Mouse (Mus musculus) layer of hippocampus, postnatal 25 days (tissue): ENCODE measurements at regions not wholly inside any gene's neighbourhood (a gene's known extent, or its start where the extent isn't known, plus 50 kb on each side); places are given as distances from the start of the nearest gene placed in this dataset.

ENCODE experiments used
- DNase-seq, 2 experiments: peaks; one replicate each; pipeline ENCODE4 v3.0.0; 2022; ENCODE audit warnings: mixed read lengths in 2 of 2, low spot score in 1 of 2; ENCODE audit errors: extremely low spot score in 1 of 2

DNA sequence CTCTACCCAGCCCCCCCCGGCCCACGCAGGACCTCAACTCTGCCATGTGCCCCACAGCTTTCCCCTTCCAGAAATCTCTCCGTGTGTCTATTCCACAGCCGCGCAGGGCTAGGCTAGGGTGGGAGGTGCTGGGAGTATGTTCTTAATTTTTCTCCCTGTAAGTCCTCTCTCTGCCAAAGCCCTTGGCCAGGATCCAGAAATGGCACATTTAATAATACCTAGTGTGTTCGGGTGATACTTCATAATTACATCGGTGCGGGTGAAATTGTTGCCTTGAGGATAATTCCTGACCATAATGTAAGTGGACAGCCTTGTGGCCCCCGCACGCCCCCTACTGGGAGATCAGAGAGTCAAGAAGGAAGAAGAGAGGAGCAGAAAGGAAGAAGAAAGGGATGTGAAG, 1093.5 kb downstream of the Mrps31 start:
- peak; percentile 53 to 75 for DNase-seq

DNA sequence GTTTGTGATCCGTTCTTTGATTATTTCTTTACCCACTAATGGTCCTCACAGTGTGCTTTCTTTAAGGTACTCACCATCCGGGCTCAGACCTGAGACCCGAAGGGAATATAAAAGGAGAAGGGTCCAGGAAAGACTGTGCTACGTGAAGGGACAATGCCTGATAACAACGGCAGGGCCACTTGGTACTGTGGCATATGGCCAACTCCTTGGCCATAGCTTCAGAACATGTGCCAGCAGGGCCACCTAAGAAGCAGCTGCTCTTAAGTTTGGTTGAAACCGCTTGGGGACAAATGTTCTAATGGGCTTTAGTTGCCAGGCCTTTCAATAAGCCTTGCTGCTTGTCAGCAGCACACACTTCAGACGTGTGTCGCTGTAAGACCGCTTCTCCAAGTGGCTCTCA, 1094.1 kb downstream of the Mrps31 start:
- no peak for DNase-seq

DNA sequence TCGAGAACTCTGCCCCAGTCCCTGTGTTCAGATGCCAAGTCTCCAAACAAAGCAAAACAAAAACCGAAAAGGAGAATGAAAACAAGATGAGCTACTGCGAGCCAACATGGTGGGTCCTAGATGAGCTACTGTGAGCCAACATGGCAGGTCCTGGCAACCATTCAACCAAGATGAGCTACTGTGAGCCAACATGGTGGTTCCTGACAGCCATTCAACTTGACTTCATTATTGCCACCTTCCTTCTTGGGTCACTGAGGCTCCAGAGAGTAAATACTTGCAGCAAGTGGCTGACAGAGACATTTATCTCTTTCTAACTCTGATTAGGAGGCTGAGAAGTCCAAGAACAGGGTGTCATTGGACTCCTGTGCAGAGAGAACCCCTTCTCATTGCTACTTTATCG, 1094.8 kb downstream of the Mrps31 start:
- DNase-seq: no peak

DNA sequence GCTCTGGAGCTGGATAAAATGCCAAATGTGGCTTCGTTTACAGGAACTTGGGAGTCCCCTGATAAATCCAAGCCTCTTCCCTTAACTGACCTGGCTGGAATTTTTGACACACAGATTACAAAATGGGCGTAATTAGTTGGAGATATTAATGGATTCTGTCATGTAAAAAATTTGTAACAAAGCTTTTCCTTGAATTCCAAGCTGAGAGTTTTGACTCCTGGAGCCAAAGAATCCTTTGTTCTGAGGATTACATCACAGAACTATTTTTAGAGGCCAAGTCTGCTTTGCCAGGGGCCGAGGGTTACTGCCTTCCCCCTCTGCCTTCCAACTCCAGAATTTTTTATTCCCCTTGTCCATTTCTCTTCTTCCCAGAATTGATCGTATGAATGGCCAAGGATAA, 1096.5 kb downstream of the Mrps31 start:
- DNase-seq: no peak

DNA sequence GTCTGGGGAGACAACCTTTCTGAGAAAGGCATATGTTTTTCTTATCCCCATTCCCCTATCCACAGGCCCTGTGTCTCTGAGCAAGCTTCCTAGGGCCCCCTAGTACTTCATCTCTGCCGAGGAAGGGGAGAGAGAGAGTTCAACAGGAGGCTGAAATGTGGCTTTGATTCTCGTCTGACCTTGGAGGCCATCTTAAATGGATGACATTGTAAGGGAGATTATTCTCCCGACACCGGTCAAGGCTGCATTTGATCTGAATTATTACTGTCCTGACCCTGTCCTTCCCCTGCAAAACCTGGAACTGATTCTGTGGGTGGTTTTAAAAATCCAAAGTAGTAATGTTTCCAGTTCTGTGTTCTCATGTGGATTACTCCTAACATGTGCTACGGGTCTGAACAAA, 1098.9 kb downstream of the Mrps31 start:
- no peak for DNase-seq

DNA sequence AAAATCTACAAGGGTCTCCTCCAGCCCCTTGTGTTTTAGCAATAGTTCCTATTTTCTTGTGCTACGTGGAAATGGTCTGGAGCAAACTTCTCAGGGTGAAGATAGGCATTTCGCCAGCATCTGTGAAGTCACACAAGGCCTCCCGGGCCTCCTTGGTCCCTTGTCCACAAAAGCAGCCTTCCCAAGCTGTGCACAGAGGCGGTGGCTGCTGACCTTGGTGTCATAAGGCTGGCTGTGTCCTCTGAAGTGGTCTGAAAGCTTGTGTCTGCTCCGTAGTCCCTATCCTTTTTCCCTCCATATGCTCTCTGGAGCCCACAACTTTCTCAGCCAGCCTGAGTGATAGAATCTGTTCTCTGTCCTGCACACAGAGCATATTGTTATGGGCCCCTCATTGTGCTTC, 1099.4 kb downstream of the Mrps31 start:
- DNase-seq: no peak

DNA sequence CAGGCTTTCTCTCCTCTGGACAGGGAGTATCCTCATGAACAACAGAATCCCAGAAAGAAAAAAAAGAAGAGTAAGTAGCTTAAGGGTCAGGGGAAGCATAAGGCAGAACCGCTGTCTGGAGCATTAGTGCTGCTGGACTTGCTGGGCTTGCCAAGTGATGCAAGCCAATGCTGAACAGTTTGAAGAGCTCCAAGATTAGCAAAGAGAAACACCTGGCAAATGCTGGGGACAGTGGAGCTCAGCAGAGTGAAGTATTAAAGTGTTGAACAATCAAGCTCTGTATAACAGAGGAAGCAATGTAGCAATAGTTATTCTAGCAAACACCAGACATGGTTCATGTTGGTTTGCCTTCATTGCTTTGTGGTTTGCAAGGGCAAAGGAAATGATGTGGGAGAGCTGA, 1100.1 kb downstream of the Mrps31 start:
- no peak for DNase-seq

DNA sequence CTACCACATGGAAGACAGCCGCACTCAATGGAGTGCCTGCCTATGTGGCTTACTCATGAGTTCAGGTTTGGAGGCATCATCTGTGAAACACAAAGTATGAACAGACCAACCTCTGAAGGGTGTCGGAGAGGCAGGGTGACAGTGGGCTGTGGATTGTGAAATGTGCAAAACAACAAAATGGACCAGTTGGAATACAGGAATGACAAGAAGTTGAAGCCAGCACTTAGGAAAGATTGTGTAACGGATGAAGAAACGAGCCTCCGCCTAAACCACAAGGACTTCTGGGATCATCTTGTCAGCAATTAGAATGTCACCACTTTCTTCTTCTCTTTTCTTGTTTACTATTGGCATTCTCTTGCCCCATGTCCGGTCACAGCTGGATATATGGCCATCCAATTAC, 1100.6 kb downstream of the Mrps31 start:
- no peak for DNase-seq

DNA sequence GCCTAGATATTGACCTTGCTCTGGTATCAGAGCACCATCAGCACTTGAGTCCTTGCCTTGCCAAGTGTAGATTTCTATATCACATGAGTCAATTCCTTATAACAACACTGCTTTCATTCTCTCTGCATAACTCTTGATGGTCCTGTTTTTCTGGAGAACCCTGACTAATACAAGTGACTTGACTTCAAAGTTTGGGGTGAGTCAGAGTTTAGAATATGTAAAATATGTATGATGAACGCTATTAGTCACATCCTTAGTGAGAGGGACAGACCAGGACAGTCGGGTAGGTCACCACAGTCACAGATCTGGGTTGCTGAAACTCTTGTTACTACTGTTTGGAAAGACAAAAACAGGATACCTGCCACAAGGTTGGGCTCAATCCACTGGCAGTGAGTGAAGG, 1105.3 kb downstream of the Mrps31 start:
- DNase-seq: no peak

DNA sequence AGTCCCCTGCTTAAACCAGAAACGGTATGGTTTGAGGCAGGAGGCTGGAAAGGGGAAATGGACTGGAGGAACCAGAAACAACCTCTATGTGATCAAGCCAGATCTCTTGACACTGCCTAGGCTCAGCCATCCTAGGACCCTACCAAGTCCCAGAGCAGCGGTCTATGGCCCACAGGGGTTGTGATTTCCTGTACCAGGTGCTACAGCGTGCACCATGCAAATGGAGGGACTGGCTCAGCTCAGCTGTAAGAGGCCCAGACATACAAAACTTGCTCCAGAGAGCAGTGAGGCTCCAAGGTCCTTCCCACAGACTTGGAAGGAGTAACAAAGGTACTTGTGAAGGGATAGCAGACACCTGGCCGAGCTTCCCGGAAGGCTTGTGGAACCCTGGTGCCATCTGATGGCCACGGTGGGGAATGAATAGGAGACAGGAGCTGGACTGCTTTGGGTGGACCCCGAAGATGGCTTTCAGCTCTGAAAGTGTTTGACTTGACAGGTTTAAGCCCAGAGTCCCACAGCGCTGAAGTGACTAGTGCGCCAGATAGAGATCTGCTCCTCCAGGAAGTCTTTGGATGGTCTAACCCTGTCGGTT, 1120.5 kb downstream of the Mrps31 start:
- peak; percentile 11 to 62 for DNase-seq

DNA sequence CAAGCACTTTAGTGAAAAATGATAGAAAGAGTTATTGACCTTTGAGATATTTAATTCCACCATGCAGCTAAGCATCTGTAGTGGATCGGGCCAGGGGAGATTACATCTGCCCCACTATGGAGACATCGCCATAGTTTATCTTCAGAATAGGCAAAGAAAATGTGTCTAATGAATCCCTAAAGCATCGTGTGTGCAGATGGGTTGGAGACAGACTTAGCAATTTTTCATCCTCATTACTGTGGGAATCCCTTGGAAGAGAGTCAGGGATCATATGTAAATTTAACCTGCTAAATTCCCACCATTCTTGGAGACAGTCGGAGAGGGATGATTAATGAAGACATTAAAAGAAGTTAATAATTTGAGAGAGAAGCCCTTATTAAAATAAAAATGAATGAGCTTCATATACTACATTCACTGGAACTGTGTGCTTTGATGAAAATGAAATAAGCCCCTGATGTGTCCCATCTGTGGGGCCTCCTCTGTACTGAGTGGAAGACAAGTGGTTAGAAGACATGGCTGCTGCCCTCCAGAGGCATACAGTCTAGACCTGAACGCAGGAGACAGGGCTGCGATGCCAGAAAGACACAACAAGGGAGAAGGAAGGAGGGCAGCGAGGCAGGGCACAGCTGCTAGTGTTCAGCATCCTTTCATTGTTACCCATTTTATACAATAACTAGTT, 1126.7 kb downstream of the Mrps31 start:
- DNase-seq: no peak

DNA sequence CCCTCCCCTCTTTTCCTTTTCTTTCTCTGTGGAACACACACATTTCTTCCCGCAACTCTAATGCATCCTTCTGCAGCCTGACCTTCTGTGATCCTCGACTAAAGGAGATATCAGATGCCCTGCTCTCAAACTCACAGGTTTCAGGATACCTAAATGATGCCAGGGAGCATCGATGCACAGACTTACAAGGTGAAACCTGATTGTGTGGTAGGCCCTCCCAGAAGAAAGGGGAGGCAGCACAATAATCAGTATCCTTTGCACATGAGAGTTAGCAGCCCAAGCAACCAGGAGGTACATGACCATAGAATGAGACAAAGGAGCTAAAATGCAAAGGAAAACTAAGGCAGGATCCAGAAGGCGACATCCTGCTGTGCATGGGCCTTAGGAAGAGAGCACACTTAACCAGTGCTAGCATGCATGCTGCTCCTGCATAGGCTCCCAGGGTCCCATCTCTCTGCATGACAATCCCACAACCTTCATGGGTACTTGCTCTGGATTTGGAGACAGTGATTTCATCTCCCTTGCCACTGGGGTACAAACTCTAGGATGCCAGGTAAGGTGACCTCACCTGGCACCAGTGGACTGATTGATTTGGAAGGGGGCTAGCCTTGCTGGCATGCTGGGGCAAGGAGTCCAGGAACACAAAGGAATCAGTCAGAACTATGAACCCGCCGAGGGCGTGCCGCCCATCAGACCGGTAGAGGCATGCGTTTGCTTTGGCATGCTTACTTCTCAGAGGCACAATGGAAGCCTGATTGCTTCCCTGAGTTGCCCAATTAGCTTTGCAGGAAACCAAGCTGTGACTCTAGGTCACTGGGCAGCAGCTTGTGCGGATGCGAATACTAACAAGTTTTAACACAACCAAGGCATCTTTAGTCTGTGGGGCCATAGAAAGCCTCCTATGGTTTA, 1142.7 kb downstream of the Mrps31 start:
- no peak for DNase-seq

DNA sequence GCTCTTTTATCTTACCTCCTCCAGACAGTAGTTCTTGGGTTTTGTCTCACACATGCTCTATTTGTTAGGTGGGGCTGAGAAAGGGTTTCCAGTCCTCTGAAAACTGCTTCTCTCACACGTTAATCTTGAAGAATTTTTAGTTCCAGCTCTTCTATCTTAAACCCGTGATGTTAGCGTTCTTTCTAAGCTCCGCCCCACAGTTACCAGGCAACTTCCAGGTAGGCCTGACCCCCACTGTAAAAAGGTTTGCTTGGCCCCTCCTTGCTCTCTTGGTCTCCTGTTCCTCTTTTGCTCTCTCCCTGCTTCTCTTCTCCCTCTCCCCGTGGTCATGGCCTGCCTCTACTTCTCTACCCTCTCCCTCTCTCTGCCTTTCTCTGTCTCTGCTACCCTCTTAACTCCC, 1149.7 kb downstream of the Mrps31 start:
- DNase-seq: no peak

DNA sequence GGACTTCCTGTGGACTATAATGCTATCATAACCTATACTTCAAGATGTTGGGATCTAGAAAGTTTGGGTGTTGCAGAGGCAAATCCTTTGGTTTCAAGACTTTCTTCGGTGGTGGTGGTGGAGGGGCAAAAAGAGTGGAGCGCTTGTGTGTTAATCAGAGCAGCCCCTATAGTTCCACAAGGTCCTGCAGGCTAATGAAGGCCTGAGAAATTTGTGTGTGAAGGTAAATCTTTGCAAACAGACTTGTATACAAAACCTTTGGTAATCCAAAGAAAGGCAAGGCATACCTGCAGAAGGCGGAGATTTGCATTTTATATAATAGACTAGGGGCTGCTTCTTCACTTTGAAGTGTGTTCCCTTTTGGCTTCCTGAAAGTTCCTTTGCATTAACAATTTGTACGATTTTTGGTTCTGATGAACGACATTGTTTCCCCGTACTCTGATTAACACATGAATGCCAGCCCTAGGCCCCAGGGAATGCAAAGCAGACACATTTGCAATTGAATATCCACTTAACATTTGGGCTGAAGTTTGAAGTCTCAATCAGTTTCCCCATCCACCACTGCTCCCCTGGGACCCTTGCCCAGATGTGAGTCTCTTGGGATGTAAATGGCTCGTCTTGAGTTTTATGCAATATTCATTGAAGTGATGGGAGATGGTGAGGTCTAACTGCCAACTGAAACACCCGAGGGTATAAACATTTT, 1150.7 kb downstream of the Mrps31 start:
- DNase-seq: no peak

DNA sequence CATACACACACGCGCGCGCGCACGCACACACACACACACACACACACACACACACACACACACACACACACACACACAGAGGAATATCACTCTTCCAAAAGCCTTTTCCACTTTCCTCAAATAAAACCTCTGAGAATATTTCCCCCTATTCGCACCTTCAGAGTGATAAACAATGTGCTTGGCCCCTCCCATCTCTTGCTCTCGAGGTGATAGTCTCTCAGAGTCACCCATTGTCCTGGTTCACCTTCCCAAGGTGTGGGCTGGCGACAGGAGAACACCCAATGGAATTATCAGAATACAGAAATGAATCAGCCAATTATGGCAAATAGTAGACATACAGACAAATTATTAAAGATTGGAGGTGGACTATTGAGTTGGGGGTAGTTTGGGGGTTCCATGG, 1151.3 kb downstream of the Mrps31 start:
- no peak for DNase-seq

DNA sequence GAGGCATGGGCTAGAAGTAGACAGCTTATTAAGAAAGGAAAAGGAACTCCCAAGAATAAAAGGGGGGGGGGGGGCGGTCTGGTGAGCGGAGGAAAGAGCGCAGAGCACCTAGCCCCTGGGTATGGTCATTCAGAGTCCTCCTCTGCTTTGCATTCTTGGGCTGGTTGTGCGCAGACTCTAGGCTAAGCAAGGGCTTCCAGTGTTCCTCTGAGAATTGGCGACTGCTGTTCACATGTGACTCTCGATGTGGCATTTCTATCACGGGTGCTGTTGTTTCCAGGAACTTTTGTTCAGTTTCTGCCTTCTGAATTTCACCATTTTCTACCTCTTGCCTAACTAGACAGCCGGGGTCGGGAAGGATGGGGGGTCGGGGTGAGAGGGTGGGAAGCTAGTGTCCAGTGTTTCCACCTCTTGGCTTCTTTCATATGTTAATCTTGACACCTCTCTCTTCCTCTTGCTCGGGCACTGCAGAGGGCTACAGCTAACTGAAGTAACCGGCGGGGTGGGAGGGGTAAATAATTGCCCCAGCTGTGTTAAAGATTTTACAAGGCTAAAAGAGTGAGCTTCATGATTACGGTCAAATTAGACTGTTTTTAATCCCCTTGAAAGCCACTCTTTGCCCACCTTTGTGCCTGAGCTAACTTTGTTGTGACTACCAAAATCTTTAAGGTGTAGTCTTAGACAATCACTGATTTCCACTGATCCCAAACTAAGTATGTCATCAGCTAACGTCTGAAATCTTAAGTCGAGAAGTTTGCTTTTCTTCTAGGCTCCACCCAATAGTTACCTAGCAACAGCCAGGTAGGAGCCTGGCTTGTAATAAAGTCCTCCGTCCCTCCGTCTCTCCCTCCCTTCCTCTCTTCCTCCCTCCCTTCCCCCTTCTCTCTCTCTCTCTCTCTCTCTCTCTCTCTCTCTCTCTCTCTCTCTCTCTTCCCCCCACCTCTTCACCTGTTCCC, 1152.2 kb downstream of the Mrps31 start:
- no peak for DNase-seq

DNA sequence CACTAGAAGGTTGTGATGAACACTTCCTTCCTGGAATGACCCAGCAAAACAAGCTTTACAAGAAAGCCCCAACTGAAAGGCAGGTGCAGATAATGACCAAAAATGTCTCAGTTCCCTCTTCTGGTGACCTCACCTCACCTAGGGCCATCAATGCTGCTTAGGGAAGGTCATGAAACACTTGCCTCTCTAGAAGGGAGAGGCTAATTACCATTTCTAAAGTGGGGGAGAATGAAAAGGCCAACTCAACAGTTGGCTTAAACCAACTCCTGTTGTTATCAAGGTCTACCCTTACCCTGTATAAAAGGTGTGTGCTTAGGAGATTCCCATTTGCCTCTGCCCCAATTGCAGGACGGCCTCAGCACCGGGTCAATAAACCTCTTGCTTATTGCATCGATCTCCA, 1156.7 kb downstream of the Mrps31 start:
- no peak for DNase-seq

DNA sequence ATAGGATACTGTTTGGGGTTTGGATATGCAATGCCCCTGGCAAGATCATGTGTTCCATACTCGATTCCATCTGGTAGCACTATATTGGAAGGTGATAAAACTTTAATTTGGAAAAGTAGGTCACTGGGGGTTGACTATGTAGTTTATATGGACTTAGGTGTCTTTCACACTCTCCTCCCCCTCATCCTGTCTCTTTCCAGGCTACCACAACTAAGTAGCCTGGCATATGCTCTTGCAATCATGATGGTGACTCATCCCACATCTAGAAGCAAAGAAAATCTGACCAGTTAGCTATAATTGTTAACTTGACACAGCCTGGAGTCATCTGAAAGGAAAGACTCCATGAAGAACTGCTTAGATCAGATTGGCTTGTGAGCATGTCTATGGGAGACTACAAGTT, 1154.3 kb downstream of the Adam3 start:
- DNase-seq: no peak

DNA sequence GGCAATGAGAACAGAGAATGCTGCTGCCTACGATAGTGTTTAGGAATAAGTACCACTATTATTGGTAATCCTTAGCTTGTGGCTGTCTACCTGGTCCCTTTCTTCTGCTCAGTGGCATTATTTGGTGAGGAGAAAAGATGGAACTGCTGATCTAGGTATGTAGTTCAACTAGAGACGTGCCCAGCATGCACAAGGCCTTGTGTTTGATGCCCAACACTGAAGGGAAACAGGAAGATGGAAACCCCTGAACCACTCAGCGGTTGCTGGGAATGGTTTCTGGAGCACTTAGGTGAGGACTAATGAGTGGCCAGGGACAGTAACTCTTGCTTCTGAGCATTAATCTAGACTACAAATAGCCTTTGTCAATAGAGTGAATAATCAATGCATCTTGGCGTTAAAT, 1145.5 kb downstream of the Adam3 start:
- no peak for DNase-seq

DNA sequence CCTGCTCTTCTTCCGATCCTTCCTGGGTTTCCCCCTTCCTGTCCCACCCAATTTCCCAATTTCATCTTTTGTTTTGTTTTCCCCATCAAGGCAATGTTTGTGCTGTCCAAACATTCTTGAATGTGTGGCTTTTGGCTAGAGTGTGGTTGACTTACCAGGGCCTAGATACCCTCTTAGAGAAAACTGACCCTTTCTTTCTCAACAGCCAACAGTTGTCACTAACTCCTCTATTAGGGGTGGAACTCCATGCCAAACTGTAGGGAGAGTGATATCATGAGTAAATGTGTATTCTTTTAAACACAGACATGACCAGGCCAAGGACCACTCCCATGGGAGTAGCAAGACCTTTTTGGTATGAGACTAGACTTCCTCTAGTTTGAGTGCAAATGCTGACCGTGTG, 1145.0 kb downstream of the Adam3 start:
- DNase-seq: no peak
